Mouse (Mus musculus): Measurements from ENCODE around the gene Myadm. TPM values are rescaled to one million over a fixed set of nuclear protein-coding genes. Genes with fewer than 3 reads are reported as not detected.
A peak's percentile ranks its signal among the peaks of the same experiment; 100 is the strongest.
"Not testable (repeated sequence)": the region's sequence is repeated elsewhere in the genome, so short reads cannot be mapped to it uniquely, and the experiment has no call there.

Myadm gene
- 10 to 100 TPM; 64.1 to 67.8 TPM for total RNA-seq (2021)

GRCm38 (mm10) chr7:3288976-3289970, at the start of gene Myadm, which contains the start of gene Prkcg:
Gene Myadm, plus strand, starts transcription at chr7:3289080.
Gene Prkcg, plus strand, starts transcription at chr7:3289179.
- intact Hi-C loops (cut with DNase I), result no loop called here
- peak; percentile 76 to 83 for DNase-seq (ENCODE audit: low spot score in 2 of 2)

GRCm38 (mm10) chr7:3239193-3239592, 49.7 kb upstream of the Myadm start:
- DNase-seq (ENCODE audit: low spot score in 2 of 2), result no peak
- intact Hi-C loops (cut with DNase I), result no loop called here

- intact Hi-C loops (cut with DNase I), result no loop called here
- DNase-seq (ENCODE audit: low spot score in 2 of 2), result no peak
Measured at GRCm38 (mm10) chr7:3260701-3261100, 28.2 kb upstream of the Myadm start.

GRCm38 (mm10) chr7:3261446-3261845, 27.4 kb upstream of the Myadm start:
- intact Hi-C loops (cut with DNase I), result no loop called here
- no peak for DNase-seq (ENCODE audit: low spot score in 2 of 2)

- intact Hi-C loops (cut with DNase I), result no loop called here
- DNase-seq (ENCODE audit: low spot score in 2 of 2), result no peak
Measured at GRCm38 (mm10) chr7:3262789-3263188, 26.1 kb upstream of the Myadm start.

GRCm38 (mm10) chr7:3264390-3265022, 24.4 kb upstream of the Myadm start:
- intact Hi-C loops (cut with DNase I), result no loop called here
- no peak for DNase-seq (ENCODE audit: low spot score in 2 of 2)

- DNase-seq (ENCODE audit: low spot score in 2 of 2), result no peak
- intact Hi-C loops (cut with DNase I), result no loop called here
Measured at GRCm38 (mm10) chr7:3265311-3265710, 23.6 kb upstream of the Myadm start.

GRCm38 (mm10) chr7:3267261-3267660, 21.6 kb upstream of the Myadm start:
- DNase-seq (ENCODE audit: low spot score in 2 of 2), result no peak
- intact Hi-C loops (cut with DNase I), result no loop called here

- intact Hi-C loops (cut with DNase I), result no loop called here
- DNase-seq (ENCODE audit: low spot score in 2 of 2), result no peak
Measured at GRCm38 (mm10) chr7:3267888-3268287, 21.0 kb upstream of the Myadm start.

- DNase-seq (ENCODE audit: low spot score in 2 of 2), result no peak
- intact Hi-C loops (cut with DNase I), result no loop called here
Measured at GRCm38 (mm10) chr7:3268291-3268690, 20.6 kb upstream of the Myadm start.

GRCm38 (mm10) chr7:3272206-3272605, 16.7 kb upstream of the Myadm start:
- intact Hi-C loops (cut with DNase I), result no loop called here
- DNase-seq (ENCODE audit: low spot score in 2 of 2), result no peak

GRCm38 (mm10) chr7:3275455-3276170, 13.3 kb upstream of the Myadm start:
- no peak for DNase-seq (ENCODE audit: low spot score in 2 of 2)
- intact Hi-C loops (cut with DNase I), result no loop called here

- intact Hi-C loops (cut with DNase I), result not testable (repeated sequence)
Measured at GRCm38 (mm10) chr7:3276781-3277180, 12.1 kb upstream of the Myadm start.

GRCm38 (mm10) chr7:3280080-3280653, 8.7 kb upstream of the Myadm start:
- DNase-seq (ENCODE audit: low spot score in 2 of 2), result no peak
- intact Hi-C loops (cut with DNase I), result no loop called here

More at GRCm38 (mm10) chr7:3276781-3277180, 12.1 kb upstream of the Myadm start:
- not testable (repeated sequence) for DNase-seq (ENCODE audit: low spot score in 2 of 2)

GRCm38 (mm10) chr7:3280654-3281153, 8.2 kb upstream of the Myadm start:
- intact Hi-C loops (cut with DNase I), result no loop called here
- peak; percentile 46 to 51 for DNase-seq (ENCODE audit: low spot score in 2 of 2)

GRCm38 (mm10) chr7:3281741-3282140, 7.1 kb upstream of the Myadm start:
- intact Hi-C loops (cut with DNase I), result no loop called here
- DNase-seq (ENCODE audit: low spot score in 2 of 2), result no peak

GRCm38 (mm10) chr7:3283081-3283875, 5.6 kb upstream of the Myadm start:
- no peak for DNase-seq (ENCODE audit: low spot score in 2 of 2)
- intact Hi-C loops (cut with DNase I), result no loop called here

GRCm38 (mm10) chr7:3284604-3285003, 4.3 kb upstream of the Myadm start:
- intact Hi-C loops (cut with DNase I), result no loop called here
- no peak for DNase-seq (ENCODE audit: low spot score in 2 of 2)

- no peak for DNase-seq (ENCODE audit: low spot score in 2 of 2)
- intact Hi-C loops (cut with DNase I), result no loop called here
Measured at GRCm38 (mm10) chr7:3286036-3286435, 2.8 kb upstream of the Myadm start.
